Mouse (Mus musculus) cerebellum, adult 2 months (tissue): ENCODE measurements at regions not wholly inside any gene's neighbourhood (a gene's known extent, or its start where the extent isn't known, plus 50 kb on each side); places are given as distances from the start of the nearest gene placed in this dataset.
A peak's percentile ranks its signal among the peaks of the same experiment; 100 is the strongest.

Source experiments
- DNase-seq, 2 experiments: peaks; one replicate each; pipeline ENCODE4 v3.0.0; 2021
- H3K27ac ChIP-seq: fragments of 200-500 bp; 2 replicates; pipeline ENCODE4 v1.5.1; 2012; ENCODE audit warnings: low read length, control low read depth, inconsistent platforms; ENCODE audit not compliant: insufficient read depth
- H3K27me3 ChIP-seq: fragments of 200-500 bp; 2 replicates; pipeline ENCODE4 v1.6.1; 2012; ENCODE audit warnings: inconsistent platforms, mild to moderate bottlenecking, low read length, moderate library complexity; ENCODE audit not compliant: control insufficient read depth, insufficient read depth
- H3K4me1 ChIP-seq: fragments of 200-500 bp; 2 replicates; pipeline ENCODE4 v1.6.1; 2011; ENCODE audit warnings: low read length; ENCODE audit not compliant: control insufficient read depth, insufficient read depth
- H3K4me3 ChIP-seq: fragments of 200-500 bp; replicated peaks from 2 replicates; pipeline ENCODE3; 2011; ENCODE audit warnings: mild to moderate bottlenecking, low read depth, low read length, control low read depth; ENCODE audit not compliant: insufficient read depth
- CTCF ChIP-seq: fragments of 200-500 bp; IDR thresholded peaks from 2 replicates; pipeline ENCODE4 v1.5.1; 2011; ENCODE audit warnings: low read depth, mild to moderate bottlenecking, control low read depth, low read length, moderate library complexity, borderline replicate concordance; ENCODE audit not compliant: insufficient read depth
- POLR2A ChIP-seq: fragments of 200-500 bp; IDR thresholded peaks from 2 replicates; pipeline ENCODE4 v1.6.1; 2011; ENCODE audit warnings: low read length, control low read depth, borderline replicate concordance; ENCODE audit not compliant: insufficient read depth
- WGBS: fragments of 180-500 bp; shearing (Covaris S2); methylation state at CpG from one replicate; pipeline ENCODE4 v1.1.7; 2018; 5-methylcytosine and 5-hydroxymethylcytosine counted together

DNA sequence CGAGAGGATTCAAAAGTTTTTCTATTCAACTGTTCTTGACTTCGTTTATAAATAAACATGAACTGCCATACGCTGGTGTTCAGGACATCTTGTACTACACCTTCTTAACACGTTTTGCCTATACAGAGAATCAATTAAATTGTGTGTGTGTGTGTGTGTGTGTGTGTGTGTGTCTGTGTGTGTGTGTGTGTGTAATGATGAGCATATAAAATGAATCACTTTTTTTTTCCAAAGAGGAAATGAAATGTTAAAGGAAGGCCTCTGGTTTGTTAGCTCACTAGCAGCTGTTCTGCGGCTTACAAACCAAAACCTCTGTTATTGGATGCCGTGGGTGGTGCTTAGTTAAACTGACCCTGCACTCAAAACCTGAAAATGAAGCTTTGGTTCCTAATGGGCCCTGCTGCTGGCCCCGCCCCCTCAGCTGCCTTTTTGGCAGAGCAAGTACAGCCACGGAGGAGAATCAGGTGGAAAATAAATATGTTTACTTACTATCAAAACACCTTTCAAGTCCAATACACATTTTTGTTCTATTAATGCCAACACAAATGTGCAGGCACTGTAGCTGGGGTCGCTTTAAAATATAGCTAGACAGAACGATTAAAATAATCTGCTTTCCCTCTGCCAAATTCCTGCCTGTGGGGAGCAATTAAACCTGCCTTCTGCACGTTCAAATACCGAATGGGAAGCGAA, 65.5 kb upstream of the Tmco5 start:
- 33% methylated on average over 13 of the region's 13 CpGs for WGBS
- no peaks in the 10 kb centered on the region for H3K4me1 ChIP-seq
- H3K4me3 ChIP-seq = no peak overlapping the region
- no peaks in the 10 kb centered on the region; the same call in 1 of the 2 replicates for H3K27me3 ChIP-seq
- H3K27ac ChIP-seq = no peak overlapping the region
- DNase-seq = no peak
- TF ChIP-seq CTCF (no peak), POLR2A (no peak)

DNA sequence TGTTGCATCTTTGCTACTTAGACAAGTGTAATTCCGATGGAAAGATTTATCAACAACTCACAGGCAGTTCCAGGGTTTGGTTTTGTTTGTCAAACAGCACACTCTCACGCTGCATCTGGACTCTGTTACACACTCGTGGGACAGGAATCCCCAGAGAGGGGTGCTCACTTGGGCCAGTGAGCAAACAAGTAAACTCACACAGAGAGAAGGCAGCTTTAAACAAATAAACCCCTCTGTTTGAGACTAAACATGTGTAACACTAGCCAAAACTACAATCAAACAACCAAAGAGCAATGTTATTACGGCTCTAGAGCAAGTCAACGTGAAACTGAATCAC, 65.0 kb upstream of the Tmco5 start:
- WGBS = 53% methylated on average over 5 of the region's 5 CpGs
- no peak for DNase-seq
- Histone ChIP-seq H3K4me1 (no peaks in the 10 kb centered on the region), H3K4me3 (no peak overlapping the region), H3K27ac (no peak overlapping the region), H3K27me3 (no peaks in the 10 kb centered on the region; the same call in 1 of the 2 replicates)
- no peak for TF ChIP-seq POLR2A
- TF ChIP-seq CTCF = no peak

DNA sequence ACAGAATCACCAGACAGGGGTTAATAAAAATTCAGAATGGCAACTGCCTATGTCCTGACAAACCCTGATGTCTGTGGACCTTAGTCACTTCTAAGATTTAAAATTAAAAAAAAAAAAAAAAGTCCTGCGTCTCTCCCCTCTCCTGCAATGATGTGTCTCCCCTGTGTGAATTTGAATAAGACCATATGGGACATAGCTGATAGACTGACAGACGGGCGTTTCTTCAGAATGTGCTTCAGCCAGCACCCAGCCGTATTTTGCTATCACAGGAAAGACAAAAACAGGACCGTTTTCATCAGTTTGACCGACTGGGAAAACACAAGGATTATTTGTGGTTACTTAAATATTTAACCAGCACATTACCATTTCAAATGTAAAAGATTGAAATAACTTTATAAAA, 61.4 kb upstream of the Tmco5 start:
- no peak for DNase-seq
- WGBS = 56% methylated on average over 6 of the region's 6 CpGs
- Histone ChIP-seq H3K4me3 (no peak overlapping the region), H3K27ac (no peak overlapping the region), H3K27me3 (no peaks in the 10 kb centered on the region; the same call in 1 of the 2 replicates), H3K4me1 (no peaks in the 10 kb centered on the region)
- TF ChIP-seq POLR2A (no peak), CTCF (no peak)

DNA sequence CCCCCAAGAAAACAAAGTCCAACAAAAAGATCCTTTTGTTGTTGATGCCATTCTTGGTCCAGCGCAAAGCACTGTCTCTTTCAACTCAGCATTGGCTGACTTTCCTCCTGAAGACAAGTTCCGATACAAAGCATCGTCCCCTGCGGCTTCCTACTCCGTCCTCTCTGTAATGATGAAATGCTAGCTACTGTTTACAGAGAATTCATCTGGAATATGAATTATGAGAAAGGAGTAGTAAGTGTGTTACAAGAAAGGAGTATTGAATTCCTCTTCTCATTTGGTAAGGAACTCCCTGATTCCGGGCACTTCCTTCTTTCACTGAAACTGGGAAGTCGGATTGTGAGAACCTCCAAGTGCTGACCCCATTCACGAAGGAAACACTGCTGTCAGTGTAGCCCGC, 60.9 kb upstream of the Tmco5 start:
- TF ChIP-seq CTCF = no peak
- TF ChIP-seq POLR2A = no peak
- 41% methylated on average over 9 of the region's 9 CpGs for WGBS
- no peak overlapping the region for H3K4me3 ChIP-seq
- H3K4me1 ChIP-seq = no peaks in the 10 kb centered on the region
- no peak overlapping the region for H3K27ac ChIP-seq
- no peaks in the 10 kb centered on the region; the same call in 1 of the 2 replicates for H3K27me3 ChIP-seq
- DNase-seq = no peak

DNA sequence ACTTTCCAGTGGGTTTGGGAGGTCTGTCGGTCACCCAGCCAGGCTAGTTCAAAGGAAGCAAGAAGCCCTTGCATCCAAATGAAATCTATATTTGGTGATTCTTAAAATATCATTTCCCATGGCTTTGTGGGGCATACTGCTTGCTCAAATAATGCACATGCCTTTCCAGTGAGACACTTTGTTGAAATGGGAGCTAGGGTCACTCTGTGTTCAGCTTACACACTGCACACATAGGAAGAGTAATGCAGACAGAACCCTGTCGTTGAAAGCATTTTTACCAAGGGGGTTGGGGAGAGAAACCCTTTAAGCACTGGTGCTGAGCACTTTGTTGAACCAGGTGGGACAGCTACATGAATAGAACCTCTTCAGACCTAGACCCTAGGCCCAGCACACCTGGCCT, 59.9 kb upstream of the Tmco5 start:
- Histone ChIP-seq H3K4me1 (no peaks in the 10 kb centered on the region), H3K27me3 (no peaks in the 10 kb centered on the region; the same call in 1 of the 2 replicates), H3K4me3 (no peak overlapping the region), H3K27ac (no peak overlapping the region)
- TF ChIP-seq CTCF (no peak), POLR2A (no peak)
- 69% methylated on average over 2 of the region's 2 CpGs for WGBS
- no peak for DNase-seq

DNA sequence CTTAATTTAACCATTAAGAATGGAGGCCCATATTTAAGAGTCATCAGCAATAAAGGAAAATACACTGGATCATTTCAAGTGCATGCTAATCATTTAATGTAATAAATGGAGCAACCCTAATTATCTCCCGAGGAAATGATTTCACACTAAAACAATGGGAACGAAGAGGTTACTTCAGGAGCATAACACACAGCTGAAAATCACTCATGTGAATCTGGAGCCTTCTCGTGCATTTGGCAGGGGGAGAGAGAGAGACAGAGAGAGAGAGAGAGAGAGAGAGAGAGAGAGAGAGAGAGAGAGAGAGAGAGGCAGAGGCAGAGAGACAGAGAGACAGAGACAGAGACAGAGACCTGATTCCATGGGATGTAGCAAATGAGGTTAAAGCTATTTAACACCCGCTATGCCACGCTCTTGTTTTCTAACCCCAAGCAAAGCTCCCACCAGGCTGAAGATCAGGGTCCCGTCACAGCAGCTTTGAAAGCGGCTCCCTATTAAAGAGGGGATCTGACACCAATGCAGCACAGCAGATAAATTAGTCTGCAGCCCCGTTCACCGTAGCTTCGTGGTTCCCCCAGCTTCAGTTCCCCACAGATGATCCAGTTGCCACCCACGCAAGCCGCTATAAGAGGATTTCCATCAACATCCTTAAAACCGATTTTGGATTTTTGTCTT, 59.3 kb upstream of the Tmco5 start:
- no peak overlapping the region for H3K27ac ChIP-seq
- 56% methylated on average over 13 of the region's 13 CpGs for WGBS
- no peaks in the 10 kb centered on the region; the same call in 1 of the 2 replicates for H3K27me3 ChIP-seq
- no peak for DNase-seq
- H3K4me1 ChIP-seq = no peaks in the 10 kb centered on the region
- no peak overlapping the region for H3K4me3 ChIP-seq
- TF ChIP-seq POLR2A = no peak
- no peak for TF ChIP-seq CTCF

DNA sequence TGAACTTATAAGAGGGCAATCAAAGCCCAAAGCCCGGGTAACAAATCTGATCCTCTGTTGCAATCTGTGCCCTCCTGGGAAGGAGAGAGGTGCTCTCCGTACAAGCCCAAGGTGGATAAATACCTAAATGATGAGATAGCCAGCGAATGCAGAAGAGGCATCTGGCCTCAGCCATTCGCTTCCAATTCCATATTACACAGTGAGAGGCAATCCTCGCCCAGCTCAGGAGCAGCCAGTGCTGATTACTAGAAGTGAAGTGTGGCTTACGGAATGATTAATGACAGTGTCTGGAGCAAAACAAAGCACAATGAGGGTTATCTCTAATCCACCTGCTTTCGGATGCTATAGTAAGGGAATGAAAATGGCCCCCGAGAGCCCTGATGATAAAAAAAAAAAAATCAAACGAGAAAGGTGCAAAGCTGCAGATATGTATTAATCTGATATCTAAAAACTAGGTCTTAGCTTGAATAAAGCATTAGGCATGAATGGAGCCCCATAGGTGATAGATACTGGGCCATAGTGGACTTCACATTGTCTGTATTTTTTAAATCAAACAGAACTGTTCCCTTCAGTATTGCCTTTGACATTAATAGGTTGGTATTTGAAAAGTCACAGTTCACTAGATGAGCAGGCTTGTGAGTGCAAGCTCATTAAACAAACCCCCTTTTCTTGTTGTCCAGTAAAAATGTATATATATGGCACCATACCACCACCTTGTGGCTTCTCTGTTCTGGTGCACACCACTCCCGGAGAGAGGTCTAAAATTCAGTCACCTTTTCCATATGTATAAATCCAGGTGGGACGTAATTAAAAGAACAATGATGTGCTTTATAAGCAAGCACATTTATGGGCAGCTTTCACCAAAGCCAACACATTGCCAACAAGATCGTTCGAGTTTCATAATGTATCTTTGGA, 57.4 kb upstream of the Tmco5 start:
- Histone ChIP-seq H3K27ac (no peak overlapping the region), H3K27me3 (no peaks in the 10 kb centered on the region; the same call in 1 of the 2 replicates), H3K4me3 (no peak overlapping the region), H3K4me1 (no peaks in the 10 kb centered on the region)
- WGBS = 72% methylated on average over 13 of the region's 13 CpGs
- TF ChIP-seq CTCF = peak; percentile 11; the same call in 1 of the 2 replicates
- no peak for TF ChIP-seq POLR2A
- no peak for DNase-seq
